Mouse (Mus musculus) heart, postnatal 0 days (tissue): ENCODE data around the gene Gm17093. TPM values are rescaled to one million over a fixed set of nuclear protein-coding genes. Genes with fewer than 3 reads are reported as not detected.
"Not testable (repeated sequence)": the region's sequence is repeated elsewhere in the genome, so short reads cannot be mapped to it uniquely, and the experiment has no call there.

ENCODE experiments used
- ATAC-seq: fragments of 200-750 bp; cut with Nextera tagmentation; 2 replicates; pipeline ENCODE4 v1.8.0; 2017; ENCODE audit warnings: low read depth, moderate number of reproducible peaks, moderate library complexity; ENCODE audit not compliant: insufficient read depth
- DNase-seq: peaks from one replicate; pipeline ENCODE4 v3.0.0-alpha.2; 2016; ENCODE audit warnings: low spot score
- H3K27ac ChIP-seq: fragments of 300-500 bp; sonication (generic); 2 replicates; pipeline ENCODE4 v1.5.1; 2014; ENCODE audit warnings: low read depth, mild to moderate bottlenecking
- H3K27me3 ChIP-seq: fragments of 300-500 bp; sonication (generic); 2 replicates; pipeline ENCODE4 v1.6.1; 2014; ENCODE audit warnings: low read length, mixed read lengths; ENCODE audit not compliant: control insufficient read depth, insufficient read depth
- H3K36me3 ChIP-seq: fragments of 300-500 bp; sonication (generic); replicated peaks from 2 replicates; pipeline ENCODE4 v1.6.1; 2014; ENCODE audit warnings: low read length, mixed read lengths; ENCODE audit not compliant: control insufficient read depth, insufficient read depth
- H3K4me1 ChIP-seq: fragments of 300-500 bp; sonication (generic); 2 replicates; pipeline ENCODE4 v1.6.1; 2014; ENCODE audit warnings: antibody characterized with exemption; ENCODE audit not compliant: control insufficient read depth, insufficient read depth
- H3K4me2 ChIP-seq: fragments of 300-500 bp; sonication (generic); 2 replicates; pipeline ENCODE4 v1.6.1; 2014; ENCODE audit warnings: low read depth, mild to moderate bottlenecking, low read length, moderate library complexity
- H3K4me3 ChIP-seq: fragments of 300-500 bp; sonication (generic); 2 replicates; pipeline ENCODE4 v1.5.1; 2014; ENCODE audit warnings: low read depth, low read length
- H3K9ac ChIP-seq: fragments of 300-500 bp; sonication (generic); replicated peaks from 2 replicates; pipeline ENCODE4 v1.6.1; 2014; ENCODE audit warnings: low read depth, low read length, mixed read lengths
- H3K9me3 ChIP-seq: fragments of 300-500 bp; sonication (generic); replicated peaks from 2 replicates; pipeline ENCODE4 v1.6.1; 2016; ENCODE audit warnings: low read length; ENCODE audit not compliant: control insufficient read depth
- WGBS: fragments of 180-500 bp; shearing (Covaris S2); extraction: QIAGEN DNeasy Blood & Tissue Kit; methylation state at CpG from one replicate; pipeline ENCODE4 v1.1.7; 2014; 5-methylcytosine and 5-hydroxymethylcytosine counted together
- polyA plus RNA-seq: library from polyadenylated mRNA; unstranded; fragments of >200 nt; fragmentation: Nextera tagmentation; extraction: Ambion mirVana; gene quantifications from 2 replicates; pipeline ENCODE4 v1.2.1, GENCODE M21; 2015
- total RNA-seq: library from RNA; depleted of rRNA; stranded (reverse); fragments of >200 nt; gene quantifications from 2 replicates; pipeline ENCODE4 v1.2.3, GENCODE M21; 2014; ENCODE audit warnings: low replicate concordance; rRNA removed

Gene Gm17093
- total RNA-seq (not detected in 2 replicates), polyA plus RNA-seq (not detected in 2 replicates)

DNA sequence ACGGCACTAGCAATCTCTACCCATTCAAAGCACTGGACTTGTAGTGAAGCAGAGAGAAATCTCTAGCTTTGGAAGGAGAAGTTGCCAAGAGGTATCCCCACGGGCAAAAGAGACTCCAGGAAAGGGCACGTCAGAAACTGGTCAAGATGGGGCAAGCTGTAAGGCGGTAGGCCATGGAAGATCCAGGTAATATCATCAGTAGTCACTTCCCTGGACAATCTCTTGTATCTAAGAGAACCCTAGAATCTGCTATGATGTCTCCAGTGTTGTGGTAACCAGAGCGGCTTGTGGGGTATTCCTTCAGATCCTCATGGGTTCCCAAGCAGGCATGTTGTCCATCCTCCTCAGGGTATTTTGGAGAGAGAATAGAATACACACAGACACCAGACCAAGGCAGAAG lies at the start of gene Gm17093:
Gm17093 (plus strand) TSS at position 301 of the 400 bp plus-strand sequence.
- not testable (repeated sequence) for H3K9ac ChIP-seq, H3K4me1 ChIP-seq, DNase-seq, H3K27ac ChIP-seq, H3K36me3 ChIP-seq, ATAC-seq, H3K9me3 ChIP-seq, H3K4me2 ChIP-seq, H3K4me3 ChIP-seq, H3K27me3 ChIP-seq
- 66% methylated on average over 5 of the region's 5 CpGs for WGBS

DNA sequence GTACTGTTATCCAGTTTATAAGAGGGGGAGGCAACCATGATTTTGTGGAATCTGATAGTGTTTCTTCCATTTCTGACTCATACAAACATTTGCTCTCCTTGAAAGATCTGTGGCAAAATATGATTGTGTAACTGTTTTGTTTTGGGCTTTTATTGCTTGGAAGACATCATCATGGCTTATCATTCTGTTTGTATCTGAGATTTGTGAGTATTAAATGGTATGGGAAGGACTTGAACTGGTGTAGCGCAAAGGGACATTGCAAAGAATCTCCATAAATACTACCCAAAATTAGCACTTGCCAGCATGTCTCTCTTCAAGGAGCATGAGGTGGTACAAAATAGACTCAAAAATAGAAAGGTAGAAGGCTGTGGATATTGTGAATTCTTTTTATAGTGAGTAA lies 25.9 kb upstream of the Gm17093 start, which contains the start of gene BC061237:
BC061237 (plus strand) TSS at position 301 of the 400 bp plus-strand sequence.
- H3K27ac ChIP-seq, H3K4me2 ChIP-seq, ATAC-seq, DNase-seq, H3K36me3 ChIP-seq, H3K9ac ChIP-seq, H3K9me3 ChIP-seq, H3K4me1 ChIP-seq, H3K27me3 ChIP-seq, H3K4me3 ChIP-seq: not testable (repeated sequence)
- no CpG with 5 or more reads among the region's 1 CpGs for WGBS

DNA sequence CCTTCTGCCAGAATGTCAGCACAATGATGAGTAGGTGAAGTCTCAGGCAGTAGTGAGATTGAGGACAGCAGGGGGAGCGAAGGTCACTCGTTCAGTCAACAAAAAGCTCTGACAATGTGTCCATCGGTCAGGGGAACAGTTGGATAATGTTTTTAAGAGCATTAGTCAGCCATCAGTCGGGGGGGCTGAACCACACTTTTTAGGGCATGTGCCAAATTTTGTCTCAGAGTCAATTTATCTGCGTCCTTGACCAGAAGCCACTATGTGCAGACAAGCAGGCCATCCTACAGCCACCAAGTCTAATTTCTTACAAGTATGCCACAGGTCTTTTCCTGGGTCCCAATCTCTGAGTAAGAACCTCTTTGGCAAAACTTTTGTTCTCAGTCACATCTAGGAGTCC lies 29.9 kb downstream of the Gm17093 start:
- H3K4me2 ChIP-seq, H3K9me3 ChIP-seq, H3K36me3 ChIP-seq, H3K9ac ChIP-seq, H3K27ac ChIP-seq, H3K4me1 ChIP-seq, H3K4me3 ChIP-seq, DNase-seq, ATAC-seq, H3K27me3 ChIP-seq: not testable (repeated sequence)
- 56% methylated on average over 3 of the region's 5 CpGs for WGBS

Other genes with a start within 250 kb of the Gm17093 start
- gene Gm8220, start 232.7 kb upstream of the Gm17093 start, total RNA-seq: not detected in 2 replicates
- gene Gm8220, start 232.7 kb upstream of the Gm17093 start, polyA plus RNA-seq: not detected in 2 replicates
- not detected in 2 replicates for gene Gm5930, start 179.7 kb upstream of the Gm17093 start, total RNA-seq
- not detected in 2 replicates for gene Gm5930, start 179.7 kb upstream of the Gm17093 start, polyA plus RNA-seq
- not detected in 2 replicates for gene Gm8229, start 152.9 kb upstream of the Gm17093 start, total RNA-seq
- gene Gm8229, start 152.9 kb upstream of the Gm17093 start, polyA plus RNA-seq: not detected in 2 replicates
- not detected in 2 replicates for gene Gm3371, start 107.6 kb upstream of the Gm17093 start, total RNA-seq
- gene Gm3371, start 107.6 kb upstream of the Gm17093 start, polyA plus RNA-seq: not detected in 2 replicates
- not detected in 2 replicates for gene Gm8232, start 84.6 kb upstream of the Gm17093 start, total RNA-seq
- gene Gm8232, start 84.6 kb upstream of the Gm17093 start, polyA plus RNA-seq: not detected in 2 replicates
- not detected in 2 replicates for gene BC061237, start 25.8 kb upstream of the Gm17093 start, total RNA-seq
- gene BC061237, start 25.8 kb upstream of the Gm17093 start, polyA plus RNA-seq: not detected in 2 replicates
- gene Gm8247, start 64.9 kb downstream of the Gm17093 start, total RNA-seq: not detected in 2 replicates
- gene Gm8247, start 64.9 kb downstream of the Gm17093 start, polyA plus RNA-seq: not detected in 2 replicates
- not detected in 2 replicates for gene Gm5624, start 109.7 kb downstream of the Gm17093 start, total RNA-seq
- not detected in 2 replicates for gene Gm5624, start 109.7 kb downstream of the Gm17093 start, polyA plus RNA-seq
- not detected in 2 replicates for gene Gm8257, start 188.2 kb downstream of the Gm17093 start, total RNA-seq
- not detected in 2 replicates for gene Gm8257, start 188.2 kb downstream of the Gm17093 start, polyA plus RNA-seq
- gene Gm8267, start 232.1 kb downstream of the Gm17093 start, total RNA-seq: not detected in 2 replicates
- not detected in 2 replicates for gene Gm8267, start 232.1 kb downstream of the Gm17093 start, polyA plus RNA-seq